Mouse (Mus musculus) gastrocnemius, postnatal 36 days (tissue): Measurements from ENCODE around the gene Mttp. TPM values are rescaled to one million over a fixed set of nuclear protein-coding genes. Genes with fewer than 3 reads are reported as not detected.
A peak's percentile ranks its signal among the peaks of the same experiment; 100 is the strongest.

Experiments
- DNase-seq, 2 experiments: peaks; one replicate each; pipeline ENCODE4 v3.0.0; 2022
- intact Hi-C: fragments of 180-260 bp; cut with DNase I; formaldehyde crosslinking; loops from one replicate; pipeline ENCODE4 v1.15.1; 2025
- total RNA-seq, 2 experiments: library from RNA; stranded (reverse); gene quantifications; 2 replicates each; pipeline ENCODE4 v1.2.3; 2021

The Mttp gene
- total RNA-seq, 2 experiments from 2014 or later, result 1.2 to 1.5 TPM

DNA sequence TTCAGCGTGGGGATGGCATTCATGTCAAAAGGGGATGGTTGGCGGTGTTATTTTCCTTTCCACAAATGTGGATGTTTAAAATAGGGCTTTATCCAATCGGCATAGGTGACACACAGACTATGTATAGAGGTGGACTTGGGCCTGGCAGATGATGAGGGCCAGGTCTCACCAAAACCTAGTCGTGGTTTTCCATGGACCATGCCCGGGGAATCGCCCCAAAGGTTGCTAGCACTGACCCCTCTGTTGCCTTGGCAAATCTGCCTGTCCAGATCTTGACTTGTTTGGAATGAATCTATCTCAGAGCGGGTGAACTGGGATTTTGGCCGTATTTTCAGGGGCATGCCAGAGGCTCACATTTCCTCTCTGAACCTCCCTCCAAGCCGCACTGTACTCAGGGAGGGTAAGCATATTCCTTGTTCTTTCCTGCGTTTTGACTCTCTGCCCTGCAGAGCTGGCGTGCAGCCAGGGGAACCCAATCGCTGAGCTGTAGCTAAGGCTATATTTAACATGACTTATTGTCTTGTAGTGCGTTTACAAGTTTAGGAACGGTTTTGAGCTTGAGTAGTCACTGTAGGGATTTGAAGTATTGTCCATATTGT lies 80.9 kb downstream of the Mttp start:
- intact Hi-C loops, result no loop called here
- DNase-seq, result peak; percentile 72 to 77

DNA sequence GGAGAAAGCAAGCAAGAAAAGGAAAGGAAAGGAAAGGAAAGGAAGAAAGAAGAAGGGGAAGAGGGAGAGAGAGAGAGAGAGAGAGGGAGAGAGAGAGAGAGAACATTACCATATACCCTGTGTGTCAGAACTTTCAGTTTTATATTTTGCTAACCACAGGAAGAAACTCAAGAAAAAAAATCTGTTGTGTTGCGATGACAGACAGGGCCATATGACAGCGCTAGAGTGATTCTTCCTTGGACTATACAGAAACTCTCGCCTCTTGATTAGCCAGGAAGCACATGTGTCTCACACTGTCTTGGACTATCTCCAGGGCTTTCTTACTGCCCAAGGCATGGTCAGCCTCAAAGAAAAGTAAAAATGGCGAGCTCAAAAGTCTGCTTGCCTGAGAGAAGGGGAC lies 82.1 kb downstream of the Mttp start:
- intact Hi-C loops, result no loop called here
- DNase-seq, result no peak

DNA sequence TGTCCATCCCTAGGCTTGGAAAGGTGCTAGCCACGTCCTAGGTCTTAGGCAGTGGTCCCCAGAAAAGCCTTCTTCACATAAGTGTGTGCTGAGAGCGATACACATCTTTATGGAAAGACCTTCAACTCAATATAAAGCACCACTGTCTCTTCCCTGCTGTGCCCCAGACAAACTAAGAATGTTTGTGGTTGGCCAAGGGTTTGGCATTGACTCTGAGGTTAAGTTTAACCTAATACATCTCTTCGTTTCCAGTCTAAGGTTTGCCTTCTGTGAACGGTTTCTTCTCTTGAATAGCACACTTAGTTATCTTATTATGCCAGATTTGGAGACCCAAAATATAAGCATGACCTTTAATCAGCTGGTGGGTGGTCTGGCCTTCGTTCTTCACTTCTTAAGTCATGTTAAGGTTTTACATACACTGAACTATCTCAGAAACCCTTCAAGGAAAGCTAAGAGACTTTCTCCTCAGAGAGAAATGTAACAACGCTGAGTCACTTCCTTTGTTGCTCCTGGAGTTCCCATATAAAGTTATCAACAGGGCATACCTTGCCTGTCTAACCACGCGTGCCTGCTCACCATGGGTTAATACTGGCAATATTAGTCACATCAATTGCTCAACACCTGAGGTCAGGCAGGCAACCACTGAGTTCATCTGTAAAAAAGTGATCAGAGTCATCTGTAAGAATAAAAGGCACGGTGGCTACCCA lies 83.4 kb downstream of the Mttp start:
- intact Hi-C loops, result no loop called here
- no peak for DNase-seq

DNA sequence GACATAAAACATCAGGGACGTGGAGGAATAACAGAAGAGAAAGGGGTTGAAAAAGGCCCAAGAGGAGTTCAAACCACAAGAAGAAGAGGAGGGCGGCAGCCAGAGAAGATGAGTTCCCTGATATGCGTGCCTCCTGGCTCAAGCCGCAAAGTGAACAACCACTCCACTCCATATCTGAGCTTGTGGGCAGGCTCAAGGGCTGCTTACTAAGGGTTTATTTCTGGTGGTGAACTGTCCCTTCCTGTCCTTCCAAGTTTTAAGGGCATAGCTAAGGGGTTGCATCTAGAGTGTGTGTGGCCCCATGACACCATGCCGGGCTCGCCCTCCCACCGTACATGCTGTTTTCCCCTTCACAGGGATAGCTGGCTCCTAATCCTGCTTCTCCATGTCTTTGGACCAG lies 84.3 kb downstream of the Mttp start:
- intact Hi-C loops, result no loop called here
- DNase-seq, result no peak

GRCm38 (mm10) chr3:138058226-138058625 lies 86.5 kb downstream of the Mttp start:
- no peak for DNase-seq
- intact Hi-C loops, result no loop called here

- intact Hi-C loops, result no loop called here
Measured at GRCm38 (mm10) chr3:138056976-138057375, 87.8 kb downstream of the Mttp start.

GRCm38 (mm10) chr3:138053969-138054368 lies 90.8 kb downstream of the Mttp start:
- DNase-seq, result peak; percentile 11 to 43

More at GRCm38 (mm10) chr3:138056976-138057375, 87.8 kb downstream of the Mttp start:
- no peak for DNase-seq

GRCm38 (mm10) chr3:138051431-138051830 lies 93.3 kb downstream of the Mttp start:
- no peak for DNase-seq
- intact Hi-C loops, result no loop called here

More at GRCm38 (mm10) chr3:138053969-138054368, 90.8 kb downstream of the Mttp start:
- intact Hi-C loops, result no loop called here

DNA sequence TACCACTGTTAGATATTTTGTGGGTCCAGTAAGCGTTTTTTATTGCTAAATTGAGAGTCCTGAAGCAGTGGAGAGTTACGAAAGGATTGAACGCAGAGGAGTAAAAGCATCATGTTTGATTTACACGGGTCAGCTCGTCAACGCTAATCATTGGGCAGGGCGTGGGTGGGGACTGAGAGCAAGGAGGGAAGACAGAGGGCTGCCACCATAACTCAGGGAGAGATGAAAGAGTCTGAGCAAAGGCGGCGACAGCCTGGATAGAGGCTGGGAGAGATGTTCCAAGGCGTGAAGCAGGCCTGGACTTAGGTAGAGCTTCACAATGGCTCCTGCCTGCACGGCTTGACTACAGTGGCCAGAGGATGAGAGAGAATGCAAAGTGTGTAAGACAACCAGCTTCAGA lies 94.0 kb downstream of the Mttp start:
- no peak for DNase-seq
- intact Hi-C loops, result no loop called here

DNA sequence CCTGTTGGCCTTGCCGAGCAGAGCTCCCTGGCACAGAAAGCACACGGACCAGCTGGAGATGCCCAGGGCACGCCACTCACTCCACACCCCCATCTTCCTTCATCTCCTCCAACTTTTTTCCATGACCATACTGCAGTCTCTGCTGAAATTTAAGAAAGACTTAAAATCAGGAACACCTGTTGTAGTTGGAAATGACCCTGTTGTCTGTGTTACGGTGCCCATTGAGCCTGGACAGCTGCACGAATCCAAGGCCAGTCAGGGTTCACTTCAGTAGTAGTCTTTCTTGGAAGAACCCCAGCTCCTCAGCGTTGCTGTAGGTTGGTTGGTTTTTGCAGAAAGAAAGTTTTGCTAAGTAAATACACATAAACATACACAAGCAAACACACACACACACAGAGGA lies 95.2 kb downstream of the Mttp start:
- intact Hi-C loops, result no loop called here
- DNase-seq, result no peak

GRCm38 (mm10) chr3:138043316-138043715 lies 101.5 kb downstream of the Mttp start:
- intact Hi-C loops, result no loop called here
- DNase-seq, result no peak

- no peak for DNase-seq
- intact Hi-C loops, result no loop called here
Measured at GRCm38 (mm10) chr3:138041591-138042301, 103.0 kb downstream of the Mttp start.

GRCm38 (mm10) chr3:138040938-138041337 lies 103.8 kb downstream of the Mttp start:
- intact Hi-C loops, result no loop called here
- no peak for DNase-seq

Other genes with a start within 250 kb of the Mttp start
- 10 to 100 TPM; 45.2 to 48.5 TPM for gene Lamtor3, start 226.5 kb downstream of the Mttp start, total RNA-seq
- 1 to 10 TPM; 1.2 to 1.3 TPM for gene Dapp1, start 163.4 kb downstream of the Mttp start, total RNA-seq
- gene 1110002E22Rik, start 79.9 kb downstream of the Mttp start, total RNA-seq, result 100 to 1,000 TPM; 112 to 114 TPM
- 1 to 10 TPM; 1.3 to 1.9 TPM for gene Gm5105, start 77.6 kb downstream of the Mttp start, total RNA-seq
- gene Trmt10a, start 1.5 kb downstream of the Mttp start, total RNA-seq, result 1 to 10 TPM; 1.9 to 2.1 TPM
- not detected for gene 4930579F01Rik, start 48.9 kb upstream of the Mttp start, total RNA-seq
- under 1 TPM; 0.27 to 0.46 TPM for gene Adh7, start 72.8 kb upstream of the Mttp start, total RNA-seq
- gene Adh1, start 116.0 kb upstream of the Mttp start, total RNA-seq, result 10 to 100 TPM; 37.4 to 44.9 TPM
- not detected for gene Adh6a, start 168.3 kb upstream of the Mttp start, total RNA-seq
- gene Adh6b, start 196.8 kb upstream of the Mttp start, total RNA-seq, result not detected